Mouse (Mus musculus) CH12.LX (cell line): ENCODE data around the gene Tmem82.

Source experiments
- BHLHE40 ChIP-seq: IDR thresholded peaks from 2 replicates; pipeline ENCODE4 v1.6.1; 2011; ENCODE audit warnings: mild to moderate bottlenecking, low read depth, low read length, improper control_type of control experiment
- MAFK ChIP-seq: IDR thresholded peaks from 2 replicates; pipeline ENCODE4 v1.6.1; 2011; ENCODE audit warnings: low read length, improper control_type of control experiment; ENCODE audit not compliant: insufficient replicate concordance
- MAX ChIP-seq: IDR thresholded peaks from 2 replicates; pipeline ENCODE4 v1.6.1; 2011; ENCODE audit warnings: low read length, improper control_type of control experiment
- NRF1 ChIP-seq: IDR thresholded peaks from 2 replicates; pipeline ENCODE4 v1.6.1; 2014; ENCODE audit warnings: low read depth, mild to moderate bottlenecking, inconsistent platforms, low read length, improper control_type of control experiment, moderate library complexity
- POLR2A ChIP-seq: IDR thresholded peaks from 2 replicates; pipeline ENCODE4 v1.6.1; 2011; ENCODE audit warnings: low read depth, mild to moderate bottlenecking, improper control_type of control experiment, low read length
- POLR2AphosphoS2 ChIP-seq: IDR thresholded peaks from 2 replicates; pipeline ENCODE4 v1.6.1; 2011; ENCODE audit warnings: low read depth, low read length, improper control_type of control experiment
- TBP ChIP-seq: conservative IDR thresholded peaks from 2 replicates; pipeline ENCODE4 v1.6.1; 2011; ENCODE audit warnings: low read depth, low read length, improper control_type of control experiment
- ZC3H11A ChIP-seq: IDR thresholded peaks from 2 replicates; pipeline ENCODE4 v1.6.1; 2012; ENCODE audit warnings: low read depth, mild to moderate bottlenecking, inconsistent platforms, low read length, improper control_type of control experiment
- ZNF384 ChIP-seq: IDR thresholded peaks from 2 replicates; pipeline ENCODE4 v1.6.1; 2012; ENCODE audit warnings: low read depth, low read length, improper control_type of control experiment, inconsistent platforms

GRCm38 (mm10) chr4:141576404-141576803, 42.0 kb downstream of the Tmem82 start:
- TF ChIP-seq POLR2A (no peak), NRF1 (no peak), ZNF384 (no peak), BHLHE40 (no peak), POLR2AphosphoS2 (no peak), TBP (no peak), MAX (no peak), MAFK (no peak), ZC3H11A (no peak)
